Mouse (Mus musculus): ENCODE data around the gene Svbp.

DNA sequence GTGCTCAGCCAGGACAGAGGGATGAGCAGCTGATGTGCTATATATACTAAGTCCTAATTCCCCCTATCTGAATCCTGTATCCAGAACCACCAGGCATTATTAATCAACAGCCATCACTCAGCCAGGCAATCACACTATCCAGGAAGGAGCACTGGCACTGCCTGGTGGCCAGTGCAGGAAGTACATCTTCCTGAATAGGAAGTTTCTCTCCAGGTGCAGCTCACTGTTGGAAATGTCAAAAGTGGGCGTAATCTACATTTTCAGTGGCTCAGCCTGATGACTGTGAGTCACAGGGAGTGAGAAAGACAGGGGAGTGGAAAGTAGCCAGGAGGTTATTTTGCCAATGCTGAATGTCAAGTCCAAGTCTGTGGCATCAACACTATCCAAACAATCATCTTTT is 28.6 kb downstream of the Svbp start:
- TF ChIP-seq FLI1 (IDR thresholded peaks at IDR 0.05; ENCODE audit: low read length) (no peak), GATA1 (IDR thresholded peaks at IDR 0.05; ENCODE audit: borderline replicate concordance, low read length) (no peak)
